Mouse (Mus musculus) midbrain, embryonic 16.5 days (tissue): ENCODE results near the gene Phactr4. TPM values are rescaled to one million over a fixed set of nuclear protein-coding genes. Genes with fewer than 3 reads are reported as not detected.

Experiments used
- ATAC-seq: fragments of 200-750 bp; cut with Nextera tagmentation; 2 replicates; pipeline ENCODE4 v1.8.0; 2017; ENCODE audit warnings: moderate TSS enrichment
- H3K27ac ChIP-seq: fragments of 300-500 bp; sonication (generic); 2 replicates; pipeline ENCODE4 v1.5.1; 2014; ENCODE audit warnings: mild to moderate bottlenecking, low read length, mixed read lengths
- H3K27me3 ChIP-seq: fragments of 300-500 bp; sonication (generic); 2 replicates; pipeline ENCODE4 v1.6.1; 2014; ENCODE audit warnings: low read depth, low read length, mixed read lengths; ENCODE audit not compliant: control insufficient read depth, insufficient read depth
- H3K36me3 ChIP-seq: fragments of 300-500 bp; sonication (generic); 2 replicates; pipeline ENCODE4 v1.6.1; 2014; ENCODE audit warnings: mild to moderate bottlenecking, low read length, moderate library complexity, mixed read lengths; ENCODE audit not compliant: control insufficient read depth, insufficient read depth
- H3K4me1 ChIP-seq: fragments of 300-500 bp; sonication (generic); 2 replicates; pipeline ENCODE4 v1.6.1; 2014; ENCODE audit warnings: mild to moderate bottlenecking, low read length, mixed read lengths; ENCODE audit not compliant: control insufficient read depth, insufficient read depth
- H3K4me2 ChIP-seq: fragments of 300-500 bp; sonication (generic); 2 replicates; pipeline ENCODE4 v1.6.1; 2014; ENCODE audit warnings: mild to moderate bottlenecking, low read length, mixed read lengths
- H3K4me3 ChIP-seq: fragments of 300-500 bp; sonication (generic); 2 replicates; pipeline ENCODE4 v1.5.1; 2014; ENCODE audit warnings: low read depth, mild to moderate bottlenecking, low read length, moderate library complexity, mixed read lengths
- H3K9ac ChIP-seq: fragments of 300-500 bp; sonication (generic); 2 replicates; pipeline ENCODE4 v1.6.1; 2014; ENCODE audit warnings: low read depth, low read length, mixed read lengths
- H3K9me3 ChIP-seq: fragments of 300-500 bp; sonication (generic); replicated peaks from 2 replicates; pipeline ENCODE4 v1.6.1; 2014; ENCODE audit warnings: mild to moderate bottlenecking, low read length, mixed read lengths; ENCODE audit not compliant: control insufficient read depth, poor library complexity, severe bottlenecking
- WGBS: fragments of 180-500 bp; shearing (Covaris S2); extraction: QIAGEN DNeasy Blood & Tissue Kit; methylation state at CpG from one replicate; pipeline ENCODE4 v1.1.7; 2014; 5-methylcytosine and 5-hydroxymethylcytosine counted together
- polyA plus RNA-seq: library from polyadenylated mRNA; unstranded; fragments of >200 nt; fragmentation: Nextera tagmentation; extraction: Ambion mirVana; gene quantifications from 2 replicates; pipeline ENCODE4 v1.2.1, GENCODE M21; 2015

The Phactr4 gene
- polyA plus RNA-seq, 1 experiment from 2014 or later: 7.1 TPM

DNA sequence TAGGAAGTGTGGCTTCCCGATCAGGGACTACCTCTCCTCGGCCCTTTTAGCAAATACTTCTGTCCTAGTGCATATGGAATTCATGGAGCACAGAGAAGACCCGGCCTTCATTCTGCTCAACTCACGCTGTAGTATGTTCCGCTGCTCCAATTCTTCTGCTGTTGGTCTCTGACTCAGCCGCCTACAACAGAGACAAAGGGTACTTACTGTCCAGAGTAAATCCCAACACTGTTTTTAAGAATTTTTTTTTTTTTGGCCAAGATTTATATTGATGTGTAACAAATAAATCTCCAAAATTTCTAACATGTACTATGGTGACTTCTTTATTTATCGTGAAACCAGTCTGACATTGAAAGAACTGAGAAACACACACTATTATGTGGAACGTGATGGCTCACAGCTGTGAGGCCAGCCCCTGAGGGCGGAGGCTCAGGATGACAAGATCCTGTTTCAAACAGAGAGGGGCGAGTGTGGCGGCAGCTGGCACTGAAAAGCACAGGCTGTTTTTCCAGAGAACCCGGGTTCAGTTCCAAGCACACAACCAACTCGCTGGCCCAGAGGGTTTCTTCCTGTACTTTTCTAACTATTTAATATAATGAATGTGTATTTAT is 56.7 kb downstream of the Phactr4 start:
- 83% methylated on average over 13 of the region's 13 CpGs for WGBS
- H3K9ac ChIP-seq: no peak overlapping the region
- no peaks in the 10 kb centered on the region for H3K27me3 ChIP-seq
- no peak overlapping the region for H3K4me3 ChIP-seq
- H3K4me1 ChIP-seq: no peaks in the 10 kb centered on the region
- ATAC-seq: no peak
- H3K36me3 ChIP-seq: peaks cover 6% of the 10 kb centered on the region; the same call in 1 of the 2 replicates
- H3K4me2 ChIP-seq: no peak overlapping the region
- no peak overlapping the region for H3K27ac ChIP-seq
- no peaks in the 10 kb centered on the region for H3K9me3 ChIP-seq

DNA sequence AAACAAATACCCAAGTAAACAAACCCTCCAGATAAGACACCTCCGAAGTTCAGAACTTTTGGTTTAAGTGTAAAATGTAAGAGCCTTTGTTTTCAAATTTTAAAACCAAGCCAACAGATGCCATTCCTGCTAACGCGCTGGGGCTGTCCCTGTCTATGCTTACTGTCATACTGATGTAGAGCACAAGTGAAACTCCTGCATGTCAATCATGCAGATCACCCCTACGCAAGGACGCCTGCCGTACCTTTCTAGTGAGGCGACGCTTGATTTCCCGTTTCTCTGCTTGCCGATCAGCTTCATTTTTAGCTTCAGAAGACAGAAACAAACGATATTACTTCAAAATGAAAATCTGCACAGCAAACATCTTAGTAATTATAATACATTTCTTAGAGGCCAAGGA is 58.8 kb downstream of the Phactr4 start:
- no peaks in the 10 kb centered on the region for H3K27me3 ChIP-seq
- H3K9me3 ChIP-seq: no peaks in the 10 kb centered on the region
- 97% methylated on average over 11 of the region's 11 CpGs for WGBS
- H3K4me1 ChIP-seq: no peaks in the 10 kb centered on the region
- H3K4me2 ChIP-seq: no peak overlapping the region
- no peak overlapping the region for H3K27ac ChIP-seq
- no peak overlapping the region for H3K9ac ChIP-seq
- H3K36me3 ChIP-seq: peaks cover 3% of the 10 kb centered on the region; the same call in 1 of the 2 replicates
- no peak for ATAC-seq
- no peak overlapping the region for H3K4me3 ChIP-seq

DNA sequence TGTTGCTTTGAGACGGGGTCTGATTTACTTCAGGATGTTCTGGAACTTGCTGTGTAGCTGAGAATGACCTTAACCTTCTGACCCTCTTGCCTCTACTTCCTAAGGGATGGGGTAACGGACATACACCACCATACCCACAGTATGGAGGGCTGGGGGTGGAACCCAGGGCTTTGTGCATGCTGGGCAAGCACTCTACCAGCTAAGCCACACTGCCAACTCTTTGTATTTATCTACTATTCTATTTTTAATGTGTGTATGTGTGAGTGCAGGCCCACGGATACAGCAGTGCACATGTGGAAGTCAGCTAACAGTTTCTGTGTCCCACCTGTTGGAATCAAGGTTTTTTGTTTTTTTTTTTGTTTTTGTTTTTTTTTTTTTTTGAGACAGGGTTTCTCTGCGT is 62.8 kb downstream of the Phactr4 start:
- Histone ChIP-seq H3K27ac (no peak overlapping the region), H3K36me3 (no peaks in the 10 kb centered on the region), H3K4me3 (no peak overlapping the region), H3K9me3 (no peaks in the 10 kb centered on the region), H3K4me2 (no peak overlapping the region), H3K27me3 (no peaks in the 10 kb centered on the region), H3K4me1 (no peaks in the 10 kb centered on the region), H3K9ac (no peak overlapping the region)
- ATAC-seq: no peak
- WGBS: 89% methylated on average over 4 of the region's 4 CpGs

DNA sequence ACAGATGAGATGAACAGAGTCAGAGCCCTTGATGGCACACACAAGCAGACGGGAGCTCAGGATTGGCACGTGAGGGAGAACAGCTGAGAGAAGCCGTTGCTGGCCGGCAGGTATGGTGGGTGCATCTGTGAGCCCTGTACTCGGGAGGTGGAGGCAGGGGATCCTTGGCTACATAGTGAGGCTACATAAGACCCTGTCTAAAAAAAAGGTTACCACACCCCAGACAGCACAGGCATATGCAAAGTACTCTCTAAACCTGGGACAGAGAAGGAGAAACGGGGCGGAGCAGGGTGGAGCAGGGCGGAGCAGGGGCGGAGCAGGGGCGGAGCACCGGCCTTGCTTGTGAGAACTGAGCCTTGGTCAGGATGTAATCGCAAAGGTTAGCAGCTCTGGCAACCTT is 66.1 kb downstream of the Phactr4 start:
- no peaks in the 10 kb centered on the region for H3K9me3 ChIP-seq
- H3K4me3 ChIP-seq: no peak overlapping the region
- H3K27ac ChIP-seq: no peak overlapping the region
- peaks cover 13% of the 10 kb centered on the region for H3K4me1 ChIP-seq
- 39% methylated on average over 12 of the region's 12 CpGs for WGBS
- no peaks in the 10 kb centered on the region for H3K27me3 ChIP-seq
- H3K4me2 ChIP-seq: no peak overlapping the region
- H3K9ac ChIP-seq: no peak overlapping the region
- ATAC-seq: no peak
- no peaks in the 10 kb centered on the region for H3K36me3 ChIP-seq

DNA sequence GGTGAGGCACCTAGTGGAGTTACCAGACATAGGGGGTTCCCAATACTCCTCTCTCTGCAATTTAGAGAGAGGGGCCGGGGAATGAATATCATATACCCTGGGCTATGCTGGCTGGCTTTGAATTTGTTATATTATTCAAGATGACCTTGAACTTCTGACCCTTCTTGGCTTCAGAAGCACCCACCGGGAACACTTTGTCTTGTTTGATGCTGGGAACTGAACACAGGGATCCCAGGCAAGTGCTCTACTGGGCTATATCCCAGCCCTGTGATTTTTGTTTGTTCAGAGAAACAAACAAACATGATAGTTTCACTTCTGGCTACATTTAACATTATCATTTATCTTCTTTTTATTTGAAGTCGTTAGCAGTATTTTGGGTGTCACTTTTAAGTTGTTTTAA is 66.9 kb downstream of the Phactr4 start:
- WGBS: 85% methylated on average over 3 of the region's 3 CpGs
- ATAC-seq: no peak
- Histone ChIP-seq H3K4me2 (no peak overlapping the region), H3K9me3 (no peaks in the 10 kb centered on the region), H3K36me3 (0 out of 2 replicates have a peak, but pooled peaks cover 2% of the 10 kb centered on the region), H3K9ac (no peak overlapping the region), H3K27me3 (no peaks in the 10 kb centered on the region), H3K4me3 (no peak overlapping the region), H3K4me1 (peaks cover 13% of the 10 kb centered on the region), H3K27ac (no peak overlapping the region)

DNA sequence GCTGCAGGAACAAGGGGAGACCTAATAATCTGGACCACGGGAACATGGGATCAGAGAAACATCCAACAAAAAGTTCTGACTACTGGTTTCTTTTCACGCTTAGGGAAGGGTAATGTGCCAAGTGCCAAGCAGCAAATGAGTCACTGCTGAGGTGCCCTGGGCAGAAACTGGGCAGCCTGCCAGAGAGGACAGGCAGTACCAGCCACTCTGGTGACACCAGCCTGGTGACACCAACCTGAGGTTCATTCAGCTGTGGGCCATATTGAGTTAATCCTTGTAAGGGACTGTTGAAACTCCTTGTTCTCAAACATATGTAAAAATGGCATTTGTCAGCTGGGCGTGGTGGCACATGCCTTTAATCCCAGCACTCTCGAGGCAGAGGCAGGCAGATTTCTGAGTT is 67.7 kb downstream of the Phactr4 start:
- Histone ChIP-seq H3K9me3 (no peaks in the 10 kb centered on the region), H3K4me3 (no peak overlapping the region), H3K4me2 (no peak overlapping the region), H3K27me3 (no peaks in the 10 kb centered on the region), H3K9ac (no peak overlapping the region), H3K4me1 (peaks cover 13% of the 10 kb centered on the region), H3K36me3 (0 out of 2 replicates have a peak, but pooled peaks cover 2% of the 10 kb centered on the region), H3K27ac (no peak overlapping the region)
- 92% methylated on average over 4 of the region's 4 CpGs for WGBS
- no peak for ATAC-seq

DNA sequence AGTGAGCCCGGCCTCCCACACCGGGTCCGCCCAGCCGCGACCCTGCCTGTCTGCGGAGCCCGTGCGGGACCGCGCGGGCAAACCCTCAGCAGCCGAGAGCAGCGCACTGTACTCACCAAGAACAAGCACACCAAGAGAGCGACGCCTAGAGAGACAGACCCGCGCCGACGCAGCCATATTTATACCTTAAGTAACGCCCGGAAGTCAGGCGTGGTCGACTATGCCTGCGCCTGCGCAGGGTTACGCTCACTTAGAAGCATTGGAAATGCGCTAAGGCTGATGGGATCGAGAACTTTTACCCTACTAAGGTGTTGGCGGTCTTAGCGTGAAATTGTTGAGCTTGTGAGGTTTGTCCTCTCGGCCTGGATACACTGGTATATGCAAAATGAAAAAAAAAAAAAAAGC is 68.8 kb downstream of the Phactr4 start, which contains the start of gene Rcc1:
TSS of gene Rcc1 (minus strand) at position 125 of the 405 bp plus-strand sequence.
- H3K4me1 ChIP-seq: peaks cover 13% of the 10 kb centered on the region
- peak within 1 kb of the TSS; percentile 83 for H3K4me2 ChIP-seq
- H3K9ac ChIP-seq: peak within 1 kb of the TSS; percentile 72
- WGBS: under 1% methylated on average over 31 of the region's 31 CpGs
- 0 out of 2 replicates have a peak, but pooled peaks cover 2% of the 10 kb centered on the region for H3K36me3 ChIP-seq
- no peaks in the 10 kb centered on the region for H3K27me3 ChIP-seq
- peak; percentile 93 for ATAC-seq
- H3K27ac ChIP-seq: peak within 1 kb of the TSS; percentile 86
- no peaks in the 10 kb centered on the region for H3K9me3 ChIP-seq
- peak within 1 kb of the TSS; percentile 63 for H3K4me3 ChIP-seq

DNA sequence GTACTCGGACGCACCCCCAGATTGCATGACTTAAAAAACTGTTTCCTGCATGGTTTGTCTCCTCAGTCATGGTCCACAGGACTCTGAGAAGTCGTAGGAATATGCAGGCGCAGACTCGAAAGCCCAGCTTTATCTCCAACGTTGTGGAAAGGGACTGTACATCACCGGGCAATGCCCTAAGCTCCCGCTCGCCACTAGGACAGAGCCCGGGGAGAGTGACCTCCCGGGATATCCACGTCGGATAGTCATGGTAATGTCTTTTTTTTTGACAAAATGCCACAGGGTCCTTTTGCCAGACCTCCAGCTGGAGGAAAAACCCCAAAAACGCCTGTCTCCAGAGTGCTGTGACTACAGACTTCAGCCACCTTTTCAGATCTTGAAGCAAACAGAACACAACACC is 69.5 kb downstream of the Phactr4 start:
- Histone ChIP-seq H3K9me3 (no peaks in the 10 kb centered on the region), H3K27ac (peak overlapping the region; percentile 86), H3K27me3 (no peaks in the 10 kb centered on the region), H3K36me3 (0 out of 2 replicates have a peak, but pooled peaks cover 2% of the 10 kb centered on the region), H3K4me3 (peak overlapping the region; percentile 63), H3K4me2 (peak overlapping the region; percentile 83), H3K4me1 (peaks cover 13% of the 10 kb centered on the region), H3K9ac (peak overlapping the region; percentile 72)
- no peak for ATAC-seq
- WGBS: under 1% methylated on average over 14 of the region's 14 CpGs

DNA sequence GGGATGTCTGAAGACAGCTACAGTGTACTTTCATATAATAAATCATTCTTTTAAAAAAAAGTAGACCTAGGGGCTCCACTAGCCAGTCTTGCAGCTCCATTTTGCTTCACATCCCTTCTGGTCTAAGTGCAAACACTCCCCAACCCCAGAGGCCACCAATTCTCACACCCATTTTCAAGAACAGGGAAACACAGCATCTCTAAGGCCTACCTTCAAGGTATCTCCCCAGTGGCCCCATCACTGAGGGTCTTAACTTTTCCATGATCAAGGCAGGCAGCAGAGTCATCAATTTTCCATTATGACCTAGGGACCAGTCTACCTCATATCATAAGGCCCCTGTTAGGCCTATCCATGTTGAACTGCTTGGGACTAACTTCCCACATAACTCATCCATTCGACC is 70.9 kb downstream of the Phactr4 start:
- no peak overlapping the region for H3K27ac ChIP-seq
- no peaks in the 10 kb centered on the region for H3K27me3 ChIP-seq
- H3K4me1 ChIP-seq: peaks cover 13% of the 10 kb centered on the region
- H3K36me3 ChIP-seq: 0 out of 2 replicates have a peak, but pooled peaks cover 2% of the 10 kb centered on the region
- ATAC-seq: no peak
- H3K9me3 ChIP-seq: no peaks in the 10 kb centered on the region
- no peak overlapping the region for H3K9ac ChIP-seq
- H3K4me2 ChIP-seq: no peak overlapping the region
- 50% methylated on average over 1 of the region's 1 CpGs for WGBS
- H3K4me3 ChIP-seq: no peak overlapping the region
